Mouse (Mus musculus): Measurements from ENCODE around the gene Anp32a. TPM values are rescaled to one million over a fixed set of nuclear protein-coding genes. Genes with fewer than 3 reads are reported as not detected.

Anp32a gene
- total RNA-seq, 2 experiments from 2014 or later: 85.7 to 96.6 TPM

DNA sequence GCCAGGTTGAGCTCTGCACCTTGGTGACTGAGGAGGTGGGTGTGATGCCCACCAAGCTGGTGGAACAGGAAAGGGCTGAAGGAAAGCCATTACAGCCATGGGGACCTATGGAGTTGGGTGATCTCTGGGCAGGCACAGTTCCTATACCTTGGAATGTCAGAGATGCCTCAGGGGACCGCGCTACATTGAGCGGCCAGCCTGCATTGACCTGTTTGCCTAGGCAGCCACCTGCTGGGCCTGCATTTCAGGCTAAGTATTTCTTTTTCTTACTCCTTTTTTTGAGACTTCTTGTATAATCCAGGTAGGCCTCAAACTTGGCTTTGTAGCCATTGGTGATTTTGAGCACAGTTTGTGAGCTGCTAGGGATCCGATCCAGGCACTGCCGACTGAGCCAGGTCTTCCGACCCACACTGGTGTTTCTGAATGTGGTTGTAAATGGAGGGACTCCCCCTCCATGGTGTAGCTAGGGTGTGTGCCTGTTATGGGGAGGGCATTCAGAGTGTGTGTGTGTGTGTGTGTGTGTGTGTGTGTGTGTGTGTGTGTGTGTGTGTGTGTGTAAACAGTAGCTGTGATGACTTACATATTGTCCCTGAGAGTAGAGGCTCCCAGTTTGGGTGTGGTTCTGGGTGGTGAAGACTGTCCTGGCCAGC lies 27.3 kb downstream of the Anp32a start:
- no peak for DNase-seq

DNA sequence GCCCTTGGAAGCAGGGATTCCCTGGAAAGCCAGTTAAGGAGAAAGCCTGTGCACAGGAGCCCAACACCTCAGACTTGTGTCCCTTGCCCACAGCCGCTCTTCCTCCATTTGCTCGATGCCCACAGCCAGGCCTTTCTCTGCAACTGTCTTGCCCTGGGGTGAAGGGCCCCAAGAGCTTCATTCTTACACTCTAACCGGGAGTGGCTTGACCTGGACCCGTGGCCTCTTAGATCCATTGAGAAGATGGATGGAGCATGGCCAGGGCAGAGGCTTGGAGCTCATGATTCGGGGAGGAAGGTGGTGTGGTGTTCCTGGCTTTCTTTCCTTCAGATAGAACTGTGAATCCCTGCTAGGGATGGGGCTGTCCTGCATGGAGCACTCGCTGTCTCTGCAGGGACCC lies 28.1 kb downstream of the Anp32a start:
- DNase-seq: no peak

DNA sequence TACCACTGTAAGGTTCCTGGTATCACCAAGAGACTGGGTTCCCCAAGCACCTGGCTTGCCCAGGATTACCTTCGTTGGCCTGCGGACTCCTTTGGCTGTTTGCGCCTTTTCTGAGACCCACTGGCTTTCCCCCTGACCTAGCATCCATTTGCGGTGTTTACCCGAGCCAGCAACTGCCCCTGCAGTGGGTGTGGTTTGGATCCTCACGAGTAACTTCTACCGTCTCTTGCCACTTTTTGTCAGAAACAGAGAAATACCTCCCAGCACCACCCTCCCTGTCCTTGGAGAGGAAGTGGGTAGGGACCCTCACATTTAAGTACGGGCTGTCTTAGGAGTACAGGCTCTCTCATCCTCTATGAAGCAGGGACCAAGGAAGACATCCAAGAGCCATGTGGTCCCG lies 29.1 kb downstream of the Anp32a start:
- DNase-seq: no peak

DNA sequence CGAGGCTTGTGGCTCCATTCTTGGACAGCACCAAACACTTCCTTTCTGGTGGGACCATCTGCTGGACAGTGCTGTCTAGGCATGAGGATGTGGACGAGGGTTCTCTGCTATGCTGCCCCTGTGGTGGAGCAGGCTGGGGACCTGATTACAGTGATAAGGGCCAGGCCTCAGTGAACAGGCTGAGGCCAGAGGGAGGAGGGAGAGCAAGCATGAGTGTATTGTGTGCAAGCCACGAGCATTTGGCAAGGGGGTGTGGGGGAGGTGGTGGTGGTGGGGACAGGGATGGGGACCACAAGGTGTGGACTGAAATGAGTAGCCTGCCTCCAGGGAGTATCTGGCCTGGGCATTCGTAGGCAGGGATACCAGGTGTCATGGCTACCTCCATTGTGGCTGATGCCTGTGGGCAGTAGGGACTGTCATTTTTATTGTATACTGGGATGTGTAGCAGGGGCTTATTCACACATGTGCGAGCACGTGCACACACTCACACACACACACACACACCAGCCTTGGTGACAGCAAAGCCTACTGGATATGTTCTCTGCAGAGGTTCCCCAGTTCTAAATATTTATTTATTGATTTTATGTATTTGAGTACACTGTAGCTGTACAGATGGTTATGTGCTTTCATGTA lies 29.7 kb downstream of the Anp32a start:
- no peak for DNase-seq

DNA sequence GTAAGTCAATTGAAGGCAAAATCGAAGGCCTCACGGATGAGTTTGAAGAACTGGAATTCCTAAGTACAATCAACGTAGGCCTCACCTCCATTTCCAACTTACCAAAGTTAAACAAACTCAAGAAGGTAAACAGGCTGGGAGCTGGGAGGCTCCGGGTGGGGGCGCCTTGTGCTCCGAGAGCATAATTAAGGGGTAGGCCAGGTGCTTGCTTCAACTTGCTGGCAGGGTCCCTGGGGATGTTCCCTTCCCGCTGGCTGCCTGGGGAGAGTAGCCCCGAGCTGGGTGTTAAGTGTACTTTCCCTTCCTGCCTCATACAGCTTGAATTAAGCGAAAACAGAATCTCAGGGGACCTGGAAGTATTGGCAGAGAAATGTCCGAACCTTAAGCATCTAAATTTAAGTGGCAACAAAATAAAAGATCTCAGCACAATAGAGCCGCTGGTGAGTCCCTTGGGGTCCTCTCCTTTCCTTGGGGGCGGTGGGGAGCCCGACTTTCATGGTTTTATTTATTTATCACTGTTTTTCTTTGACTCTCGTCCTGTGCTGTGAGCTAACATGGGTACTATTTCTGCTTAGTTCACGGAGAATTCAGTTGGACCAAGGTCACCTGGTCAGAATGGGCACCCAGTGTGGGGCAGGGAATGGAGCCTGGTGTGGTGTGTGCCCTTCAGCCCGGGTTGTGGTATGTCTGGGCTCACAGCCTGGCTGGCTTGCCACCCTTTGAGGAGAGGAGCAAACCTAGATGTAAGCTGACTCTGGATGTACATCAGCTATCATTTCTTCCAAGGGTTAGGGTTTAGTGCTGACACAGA lies 30.9 kb downstream of the Anp32a start:
- no peak for DNase-seq

DNA sequence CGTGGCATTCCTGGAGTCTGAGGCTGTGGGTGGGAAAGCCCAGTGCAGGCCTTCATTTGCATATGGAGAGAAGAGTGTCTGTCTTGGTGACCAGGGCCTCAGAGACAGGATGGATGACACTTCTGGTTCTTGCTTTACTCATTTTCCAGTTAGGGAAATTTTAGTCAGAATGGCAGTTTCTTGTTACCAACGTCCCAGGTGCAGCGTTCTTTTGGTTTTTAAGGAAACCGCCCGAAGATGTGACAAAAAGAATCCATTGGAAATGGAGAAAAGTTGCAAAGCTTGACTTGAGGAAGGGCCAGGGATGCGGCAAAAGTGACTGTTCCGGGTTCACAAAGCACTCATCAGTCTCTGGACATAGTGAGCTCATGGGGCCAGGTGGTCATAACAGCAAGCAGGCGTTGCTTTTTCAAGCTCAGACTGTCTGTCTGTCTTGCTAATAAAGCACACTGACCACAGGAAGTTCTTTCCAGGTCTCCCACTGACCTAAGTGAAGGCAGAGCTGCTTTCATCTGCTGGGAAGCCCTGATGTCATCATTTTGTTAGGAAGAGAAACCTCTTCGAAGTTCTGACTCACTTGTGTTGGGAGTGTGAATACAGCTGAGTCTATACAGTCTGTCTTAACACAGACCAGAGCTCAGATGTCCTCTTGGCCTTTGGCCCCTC lies 31.6 kb downstream of the Anp32a start:
- no peak for DNase-seq

DNA sequence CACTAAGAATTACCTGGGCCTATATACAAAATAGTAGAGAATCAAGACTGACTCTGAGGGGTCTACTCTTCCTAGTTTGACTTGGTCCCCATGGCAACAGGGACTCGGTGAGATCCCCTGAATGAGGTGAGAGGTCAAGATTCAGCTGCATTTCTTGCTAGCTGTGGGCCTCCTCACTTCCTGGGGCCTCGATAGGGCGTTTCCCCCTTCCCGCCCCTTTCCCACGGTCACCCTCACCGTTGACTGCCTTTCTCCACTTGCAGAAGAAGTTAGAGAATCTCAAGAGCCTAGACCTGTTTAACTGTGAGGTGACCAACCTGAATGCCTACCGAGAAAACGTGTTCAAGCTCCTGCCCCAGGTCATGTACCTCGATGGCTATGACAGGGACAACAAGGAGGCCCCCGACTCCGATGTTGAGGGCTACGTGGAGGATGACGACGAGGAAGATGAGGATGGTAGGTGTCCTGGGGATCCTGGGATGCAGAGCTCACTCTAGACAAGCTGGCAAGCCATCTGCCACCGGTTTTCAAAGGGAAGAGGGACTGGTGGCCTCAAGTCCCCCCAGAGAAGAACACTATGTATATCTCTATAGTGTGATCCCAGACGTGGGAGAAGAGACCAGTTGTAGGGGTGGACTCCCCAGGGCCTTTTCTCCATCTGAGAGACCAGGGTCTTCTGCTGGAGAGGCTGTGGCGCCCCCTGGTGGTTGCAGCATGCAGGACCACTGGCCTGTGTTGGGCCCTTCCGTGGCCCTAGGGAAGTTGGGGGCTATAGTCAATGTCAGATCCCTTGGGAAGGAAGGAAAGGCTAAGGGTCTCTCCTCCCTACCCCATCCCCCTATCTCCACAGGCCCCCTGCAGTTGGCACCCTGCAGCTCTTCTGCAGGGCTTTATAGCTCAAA lies 32.4 kb downstream of the Anp32a start:
- peak; percentile 89 for DNase-seq

DNA sequence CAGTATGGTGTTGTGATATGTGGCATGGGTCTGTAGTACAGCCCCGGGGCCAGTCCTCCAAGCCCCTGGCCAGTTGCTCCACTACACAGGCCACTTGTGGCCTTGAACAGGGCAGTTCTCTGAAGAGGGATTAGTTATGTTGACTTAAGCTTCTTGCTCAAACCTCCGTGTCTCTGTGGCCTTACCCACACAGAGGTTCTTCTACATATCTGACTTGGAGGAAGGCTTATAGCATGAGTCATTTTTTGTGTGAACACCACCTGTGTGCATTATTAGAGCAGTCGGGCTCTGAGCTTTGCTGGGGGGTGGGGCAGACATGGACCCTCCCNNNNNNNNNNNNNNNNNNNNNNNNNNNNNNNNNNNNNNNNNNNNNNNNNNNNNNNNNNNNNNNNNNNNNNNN lies 33.2 kb downstream of the Anp32a start:
- DNase-seq: no peak

DNA sequence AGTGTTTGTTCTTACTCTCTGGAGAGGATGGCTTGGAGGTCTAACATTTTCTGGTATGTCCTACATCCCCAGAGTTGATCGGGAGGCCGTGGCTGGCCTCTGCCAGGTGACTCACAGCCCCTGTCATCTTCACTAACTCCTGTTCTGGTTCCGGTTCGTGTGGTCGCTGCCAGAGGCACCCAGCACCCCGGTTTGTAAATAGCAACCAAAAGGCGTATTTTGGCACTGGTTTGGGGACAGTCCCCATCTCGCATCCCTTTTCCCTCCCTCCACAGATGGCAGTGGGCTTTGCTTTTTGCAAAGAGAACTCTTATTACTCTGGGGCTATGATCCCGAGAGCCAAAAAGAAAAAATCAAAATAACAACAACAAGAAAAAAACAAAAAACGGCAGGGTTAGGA lies 36.8 kb downstream of the Anp32a start:
- DNase-seq: no peak

DNA sequence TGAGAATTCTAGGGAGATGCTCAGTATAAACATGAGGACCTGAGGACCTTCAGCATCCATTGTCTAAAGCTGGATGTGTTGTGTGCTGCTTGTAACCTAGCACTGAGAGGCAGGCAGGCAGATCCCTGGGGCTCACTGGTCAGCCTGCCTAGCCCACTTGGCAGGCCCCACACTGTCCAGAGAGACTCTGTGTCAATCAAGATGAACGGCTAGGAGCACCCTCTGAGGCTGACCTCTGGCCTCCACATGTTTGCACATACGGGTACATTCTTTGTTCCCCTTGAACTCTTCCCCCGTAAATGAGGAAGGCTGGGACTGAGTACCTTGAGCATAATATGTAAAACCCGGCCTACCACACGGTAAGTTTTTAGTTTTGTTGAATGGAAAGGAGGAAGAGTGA lies 39.3 kb downstream of the Anp32a start:
- DNase-seq: no peak

DNA sequence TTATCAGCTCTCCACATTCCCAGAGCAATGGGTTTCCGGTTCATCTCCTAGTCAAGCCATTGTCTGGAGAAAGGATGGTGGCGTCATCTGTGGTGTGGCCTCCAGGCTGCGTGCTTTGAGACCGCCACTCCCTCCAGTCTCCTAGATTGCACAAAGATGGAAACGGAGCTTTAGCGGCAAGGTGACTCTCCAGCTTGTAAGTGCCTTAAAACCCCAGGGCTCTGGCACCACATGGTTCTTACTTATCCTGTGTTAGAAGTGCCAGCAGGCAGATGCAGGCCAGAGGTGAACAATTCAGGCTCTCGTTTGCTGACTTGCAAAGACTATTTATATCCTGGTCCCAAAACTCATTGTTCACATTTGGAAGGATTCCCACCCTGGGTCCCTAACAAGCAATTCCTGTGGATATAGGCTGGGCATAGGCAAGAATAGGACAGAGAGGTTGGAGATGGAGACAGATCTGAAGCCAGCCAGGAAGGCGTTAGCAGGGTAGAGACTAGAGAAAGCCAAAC lies 40.4 kb downstream of the Anp32a start:
- DNase-seq: no peak

DNA sequence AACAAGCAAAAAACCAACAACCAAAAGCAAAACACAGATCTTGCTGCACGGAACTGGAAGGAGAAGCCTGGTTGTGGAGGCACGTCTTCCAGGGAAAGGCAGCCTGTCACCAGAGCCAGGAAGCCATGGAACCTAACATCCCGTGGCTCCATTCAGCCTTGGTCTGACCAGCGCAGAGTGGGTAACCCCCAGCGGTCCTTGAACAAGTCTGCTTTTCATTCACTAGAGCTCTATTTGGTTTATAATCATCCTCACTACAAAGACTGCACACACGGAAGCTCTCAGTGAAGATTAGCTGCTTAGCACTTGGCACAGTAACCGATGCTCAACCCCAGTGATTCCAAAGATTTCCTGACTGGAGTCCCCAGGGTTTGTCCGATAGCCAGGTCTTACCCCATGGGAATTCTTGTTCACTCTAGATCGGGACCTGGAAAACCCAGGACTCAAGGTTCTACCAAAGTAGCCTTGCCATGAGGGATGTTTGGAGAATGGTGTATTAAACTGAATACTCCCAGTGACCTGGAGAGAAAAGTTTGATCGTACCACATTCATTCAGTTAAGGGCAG lies 41.5 kb downstream of the Anp32a start:
- DNase-seq: no peak

DNA sequence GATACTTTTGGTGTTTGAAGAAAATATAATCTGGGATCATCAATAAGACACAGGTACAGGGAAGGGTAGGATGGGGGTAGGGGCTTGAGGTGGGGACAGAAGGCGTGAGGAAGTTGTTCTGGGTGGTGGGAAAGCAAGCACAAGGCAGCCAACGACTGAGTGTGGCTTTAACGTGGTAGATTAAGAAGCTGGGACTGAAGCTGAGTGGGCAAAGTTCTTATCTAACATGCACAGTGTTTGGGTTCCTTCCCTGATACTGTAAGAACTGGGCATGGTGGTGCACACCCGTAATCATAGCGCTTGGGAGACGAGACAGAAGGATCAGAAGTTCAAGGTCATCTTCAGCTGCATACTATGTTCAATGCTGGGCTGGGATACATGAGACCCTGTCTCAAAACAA lies 44.0 kb downstream of the Anp32a start:
- no peak for DNase-seq

DNA sequence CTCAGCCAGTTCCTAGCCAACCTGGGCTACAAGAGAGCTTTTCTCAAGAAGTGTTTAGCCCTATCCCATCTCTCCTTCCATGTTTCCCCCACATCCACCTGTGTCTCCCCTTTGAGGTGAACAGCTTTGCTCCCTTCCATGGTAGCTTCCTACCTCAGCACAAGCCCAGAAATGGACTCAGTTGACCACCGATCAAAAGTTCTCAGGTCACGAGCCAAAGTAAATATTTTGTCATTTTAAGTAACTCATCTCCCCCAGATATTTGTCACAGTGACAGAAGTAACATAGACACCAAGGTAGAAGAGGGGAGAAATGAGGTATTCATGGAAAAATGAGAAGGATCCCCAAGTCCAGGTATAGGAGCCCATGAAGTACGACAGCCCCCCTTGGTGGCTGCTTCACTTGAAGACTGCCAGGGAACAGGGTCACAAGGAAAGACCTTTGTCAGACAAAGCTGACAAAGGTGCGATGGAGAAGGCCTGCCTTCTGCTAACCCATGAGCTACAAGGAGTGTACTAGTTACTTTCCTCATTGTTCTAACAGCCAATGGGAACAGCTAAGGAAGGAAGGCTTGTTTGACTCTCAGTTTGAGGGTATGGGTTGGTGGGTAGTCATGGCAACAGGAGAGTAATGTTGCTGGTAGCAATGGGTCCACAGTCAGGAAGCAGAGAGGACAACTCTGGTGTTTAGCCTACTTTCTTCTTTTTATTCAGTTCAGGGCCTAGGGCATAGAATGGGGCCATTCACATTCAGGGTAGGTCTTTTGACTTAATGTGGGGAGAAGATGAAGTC lies 44.8 kb downstream of the Anp32a start:
- DNase-seq: no peak

DNA sequence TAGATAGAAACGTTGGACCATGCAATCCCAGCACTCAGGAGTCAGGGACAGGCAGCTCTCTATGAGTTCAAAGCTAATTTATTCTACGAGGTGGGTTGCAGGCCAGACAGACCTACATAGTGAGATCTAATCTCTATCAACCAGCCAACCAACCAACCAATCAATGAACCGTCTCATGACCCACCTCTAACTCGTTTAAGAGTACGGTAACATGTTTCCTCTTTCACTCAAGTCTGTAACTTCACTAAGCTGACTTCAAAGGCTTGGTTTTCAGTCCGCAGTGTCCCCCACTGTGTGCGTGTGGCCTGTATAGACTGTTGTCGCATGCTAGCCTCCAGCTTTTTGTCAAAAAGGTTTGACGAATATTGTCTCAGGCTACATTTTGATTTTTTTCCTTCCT lies 48.6 kb downstream of the Anp32a start:
- DNase-seq: no peak

DNA sequence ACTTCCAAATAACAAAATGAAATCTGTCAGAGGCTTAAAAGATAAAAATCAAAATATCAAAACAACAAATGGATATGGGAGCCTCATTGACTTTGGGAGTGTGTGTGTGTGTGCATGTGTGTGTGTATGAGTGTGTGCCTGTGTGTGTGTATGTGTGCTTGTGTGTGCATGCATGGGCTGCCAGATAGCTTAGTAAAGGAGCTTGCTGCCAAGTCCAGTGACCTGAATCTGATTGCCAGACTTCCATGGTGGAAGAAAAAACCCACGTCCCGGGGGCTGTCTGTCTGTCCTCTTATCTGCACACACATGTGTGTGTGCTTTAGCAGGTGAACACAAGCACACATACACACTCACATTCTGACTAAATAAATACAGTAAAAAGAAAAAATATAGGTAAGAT lies 52.4 kb downstream of the Anp32a start:
- no peak for DNase-seq

DNA sequence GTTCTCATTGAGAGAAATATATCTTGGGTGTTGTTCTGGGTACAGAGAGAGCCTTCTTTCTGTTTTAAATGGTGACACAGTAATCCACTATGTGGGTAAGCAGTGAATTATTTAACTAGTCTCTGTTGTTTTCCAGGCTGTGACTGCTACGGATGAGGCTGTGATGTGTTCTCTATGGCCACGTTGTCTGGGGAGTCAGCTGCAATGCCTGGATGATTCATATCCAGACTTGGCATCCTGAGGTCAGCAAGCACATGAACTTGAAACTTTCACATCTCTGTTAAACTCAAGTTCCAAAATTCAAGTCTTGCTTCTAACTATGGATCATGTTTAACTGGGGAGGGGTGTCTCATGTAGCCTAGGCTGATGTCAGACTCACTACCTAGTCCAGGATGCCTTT lies 53.1 kb downstream of the Anp32a start:
- DNase-seq: no peak

DNA sequence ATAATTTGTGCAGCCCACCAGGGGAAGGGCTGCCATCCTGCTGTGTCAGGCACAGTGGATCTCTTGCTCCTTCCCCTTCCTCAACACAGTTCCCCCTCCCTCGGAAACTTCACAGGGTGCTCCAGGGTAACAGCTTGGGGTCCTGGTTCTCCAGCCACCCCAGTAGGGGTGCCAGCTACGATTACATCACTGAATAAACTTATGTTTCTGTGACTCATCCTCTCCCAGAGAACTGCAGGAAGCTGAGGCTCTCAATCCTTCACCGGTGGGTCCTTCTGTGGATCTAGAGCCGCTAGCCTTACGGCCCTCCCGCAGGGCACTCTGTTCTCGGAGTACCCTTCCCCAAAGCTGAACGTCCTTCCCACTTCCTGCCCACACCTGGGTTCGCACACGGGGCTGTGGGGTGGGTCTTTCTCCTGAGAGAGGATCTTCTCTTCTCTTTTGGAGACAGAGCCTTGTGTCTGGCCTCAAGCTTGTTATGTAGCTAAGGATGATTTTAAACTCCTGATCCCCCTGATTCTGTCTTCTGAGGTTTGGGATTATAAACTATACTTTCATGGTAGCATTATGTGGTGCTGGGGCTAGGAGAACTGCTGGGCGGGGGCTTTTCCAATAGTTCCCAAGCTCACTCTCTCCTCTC lies 59.6 kb downstream of the Anp32a start:
- no peak for DNase-seq

DNA sequence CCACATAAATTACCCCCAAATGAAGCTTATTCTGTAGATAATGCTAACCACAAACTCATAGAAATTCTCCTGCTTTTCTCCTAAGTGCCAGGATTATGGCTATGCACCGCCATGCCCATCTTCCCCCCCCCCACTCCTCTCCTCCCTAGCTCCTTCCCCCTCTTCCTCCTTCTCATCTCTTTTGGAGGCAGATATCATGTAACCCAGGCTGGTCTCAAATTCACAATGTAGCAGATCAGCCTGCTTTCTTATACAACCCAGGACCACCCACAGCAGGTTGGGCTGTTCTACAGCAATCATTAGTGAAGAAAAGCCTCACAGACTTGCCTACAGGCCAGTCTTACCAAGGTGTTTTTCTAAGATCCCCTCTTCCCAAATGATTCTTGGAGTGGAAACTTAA lies 60.5 kb downstream of the Anp32a start:
- no peak for DNase-seq

DNA sequence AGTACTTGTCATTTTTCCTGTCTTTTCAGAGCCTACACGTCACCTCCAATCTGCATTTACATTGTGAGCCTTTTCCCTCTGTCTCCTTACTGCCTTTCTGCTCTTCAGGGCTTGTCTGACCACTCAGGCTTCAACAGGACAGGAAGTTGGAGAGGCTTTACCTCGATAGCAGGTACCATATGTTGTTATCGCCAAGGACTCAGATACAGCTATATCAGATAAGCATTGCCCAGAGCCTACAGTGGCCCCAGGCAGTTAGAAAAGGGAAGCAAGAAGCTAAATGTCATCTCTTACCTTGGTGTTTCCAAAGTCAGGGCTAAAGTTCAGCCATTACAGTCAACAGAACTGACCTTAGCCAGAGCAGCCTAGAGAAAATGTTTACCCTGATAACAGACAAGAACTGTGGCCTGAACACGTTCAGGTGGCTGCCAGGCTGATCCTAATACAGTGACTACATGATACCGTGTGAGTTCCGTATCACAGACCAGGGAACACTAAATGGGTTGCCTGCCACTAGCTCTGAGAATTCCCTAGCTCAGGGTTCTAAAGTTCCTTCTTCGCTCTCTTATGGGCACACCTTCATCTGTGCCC lies 65.4 kb downstream of the Anp32a start:
- no peak for DNase-seq

Measured in gastrocnemius, postnatal 10 days (tissue).